In genomic region chr4:120717591-120717990, GRCm38 (mm10) we compare ENCODE assay signal across 16 mouse cellular contexts. TPM values are rescaled to one million over a fixed set of nuclear protein-coding genes. Genes with fewer than 3 reads are reported as not detected.
DNase-seq lines count a peak whose midpoint lies in the region; ATAC-seq lines count a peak whose summit lies in the region.
"Had no signal": no experiment of that assay in that cellular context is flagged by ENCODE, and none has a peak within 500 bp of the region (broad histone marks: within the 10 kb centered on the region; RNA-seq: fewer than 3 reads in every experiment).

No protein-coding gene starts in this region.

- 73% methylated on average over 8 of the region's 8 CpGs for WGBS in hindbrain, embryonic 16.5 days

- no peak overlapping the region for H3K27ac ChIP-seq in hindbrain, embryonic 16.5 days (ENCODE audit: low read depth, low read length)

- no peak overlapping the region for H3K4me3 ChIP-seq in hindbrain, embryonic 16.5 days (ENCODE audit: low read length)

- H3K9ac ChIP-seq in hindbrain, embryonic 16.5 days (ENCODE audit: low read depth, low read length) = no peak overlapping the region
- H3K9ac ChIP-seq: forebrain, postnatal 0 days had no signal

- H3K27me3 ChIP-seq in hindbrain, embryonic 16.5 days (replicated peaks; ENCODE audit: control insufficient read depth, insufficient read depth, low read length) = no peaks in the 10 kb centered on the region; the same call in 1 of the 2 replicates

- H3K36me3 ChIP-seq in hindbrain, embryonic 16.5 days (ENCODE audit: control insufficient read depth, insufficient read depth, low read length) = no peaks in the 10 kb centered on the region

- ATAC-seq in megakaryocyte progenitor cell, adult 5-6 weeks (replicated peaks; ENCODE audit: poor library complexity) = no peak
- no peak for ATAC-seq in hindbrain, embryonic 16.5 days
- ATAC-seq: forebrain, postnatal 0 days; intestine, postnatal 0 days had no signal

- peaks cover 12% of the 10 kb centered on the region for H3K4me1 ChIP-seq in hindbrain, embryonic 16.5 days (ENCODE audit: control insufficient read depth, insufficient read depth, low read depth, low read length)

- peak; percentile 28 for DNase-seq in kidney, postnatal 10 days
- no peak for DNase-seq in kidney, postnatal 14 days
- peak; percentile 78 for DNase-seq in brain, adult 2 months (ENCODE audit: low read depth, low spot score)
- peak; percentile 32 to 47 for DNase-seq in layer of hippocampus, postnatal 14 days (ENCODE audit: low spot score in 2 of 2)
- peak; percentile 55 for DNase-seq in right cerebral cortex, postnatal 25 days
- DNase-seq: cerebellum, adult 11-12 months; cerebellum, postnatal 36 days; forebrain, postnatal 0 days; gastrocnemius, postnatal 36 days; lung, adult 2 months; midbrain, embryonic 14.5 days; thymus, postnatal 14 days had no signal

- H3K9me3 ChIP-seq in hindbrain, embryonic 16.5 days (ENCODE audit: control insufficient read depth, low read length) = no peaks in the 10 kb centered on the region

- no peak overlapping the region for H3K4me2 ChIP-seq in hindbrain, embryonic 16.5 days (ENCODE audit: low read length)

RNA-seq across cellular contexts. Expression of gene Kcnq4, which starts 30.8 kb away (rescaled TPM):
- 1 to 10 TPM; 7.4 TPM for total RNA-seq in layer of hippocampus, postnatal 14 days (2021)
- total RNA-seq in megakaryocyte progenitor cell, adult 5-6 weeks (2015) = not detected in 2 replicates
- not detected in 2 replicates for total RNA-seq in megakaryocyte progenitor cell, adult 5-6 weeks (2017)
- polyA plus RNA-seq in hindbrain, embryonic 16.5 days (2015; fragmentation: Nextera tagmentation; extraction: Ambion mirVana) = 7.5 and 7.8 TPM in 2 replicates
- total RNA-seq: hematopoietic stem cell, adult 5-6 weeks had no signal

RNA-seq across cellular contexts. Expression of gene Cited4, which starts 51.2 kb away (rescaled TPM):
- total RNA-seq in layer of hippocampus, postnatal 14 days (2021) = 1 to 10 TPM; 2.6 to 4.0 TPM
- 3.2 and 4.6 TPM in 2 replicates for total RNA-seq in megakaryocyte progenitor cell, adult 5-6 weeks (2015)
- 5.6 and 7.5 TPM in 2 replicates for total RNA-seq in megakaryocyte progenitor cell, adult 5-6 weeks (2017)
- 1.2 and 2.4 TPM in 2 replicates for polyA plus RNA-seq in hindbrain, embryonic 16.5 days (2015; fragmentation: Nextera tagmentation; extraction: Ambion mirVana)

Comparison
In these comparisons a context has a peak if more than half of its experiments do, and no peak if none do; other contexts are left out.
1. RNA of gene Kcnq4, which starts 30.8 kb away (total RNA-seq): 7.4 TPM in layer of hippocampus, postnatal 14 days; not detected in megakaryocyte progenitor cell, adult 5-6 weeks; every median in the first group is over 4 times any median in the second.